Mouse (Mus musculus) CH12.LX (cell line): ENCODE data around the gene Esyt2. TPM values are rescaled to one million over a fixed set of nuclear protein-coding genes. Genes with fewer than 3 reads are reported as not detected.

ENCODE experiments used
- DNase-seq: peaks from one replicate; pipeline ENCODE4 v3.0.0-alpha.2; 2013; ENCODE audit errors: extremely low read depth
- H3K27ac ChIP-seq: 2 replicates; pipeline ENCODE4 v1.5.1; 2012; ENCODE audit warnings: low read depth, mild to moderate bottlenecking, control low read depth, moderate library complexity; ENCODE audit not compliant: insufficient read depth
- H3K27me3 ChIP-seq: replicated peaks from 2 replicates; pipeline ENCODE3; 2012; ENCODE audit warnings: inconsistent platforms
- H3K36me3 ChIP-seq, 2 experiments: replicated peaks in 1 of 2; 2 replicates each; pipeline versions ENCODE3 to v1.6.1; 2012; ENCODE audit warnings: inconsistent platforms in 1 of 2, low read length in 1 of 2, mild to moderate bottlenecking in 1 of 2, mixed read lengths in 1 of 2, moderate library complexity in 1 of 2; ENCODE audit not compliant: control insufficient read depth in 1 of 2, insufficient read depth in 1 of 2
- H3K4me1 ChIP-seq, 2 experiments: 2 replicates each; pipeline ENCODE4 v1.6.1; 2012; ENCODE audit warnings: inconsistent platforms in 1 of 2, moderate library complexity in 1 of 2; ENCODE audit not compliant: insufficient read depth in 2 of 2, control insufficient read depth in 1 of 2
- H3K4me2 ChIP-seq: 2 replicates; pipeline ENCODE4 v1.6.1; 2012; ENCODE audit warnings: low read depth, mild to moderate bottlenecking, control low read depth; ENCODE audit not compliant: poor library complexity, insufficient read depth, severe bottlenecking
- H3K4me3 ChIP-seq, 3 experiments: fragments of 150-350 bp in 1 of 3; sonication (generic) in 1 of 3; replicated peaks in 1 of 3; 2 replicates each; pipeline versions ENCODE3 to v1.5.1; 2011 to 2012; ENCODE audit warnings: low read depth in 2 of 3, low read length in 2 of 3, mild to moderate bottlenecking in 2 of 3, moderate library complexity in 2 of 3, control low read depth in 1 of 3, improper control_type of control experiment in 1 of 3, inconsistent platforms in 1 of 3, mixed read lengths in 1 of 3; ENCODE audit not compliant: poor library complexity in 1 of 3
- H3K79me2 ChIP-seq: replicated peaks from 2 replicates; pipeline ENCODE4 v1.6.1; 2012; ENCODE audit warnings: mild to moderate bottlenecking, moderate library complexity; ENCODE audit not compliant: control insufficient read depth, poor library complexity, insufficient read depth, severe bottlenecking; ENCODE audit errors: extremely low read depth
- H3K9ac ChIP-seq: 2 replicates; pipeline ENCODE4 v1.6.1; 2012; ENCODE audit warnings: low read depth, mild to moderate bottlenecking, control low read depth, moderate library complexity; ENCODE audit not compliant: insufficient read depth
- H3K9me3 ChIP-seq: replicated peaks from 2 replicates; pipeline ENCODE3; 2012; ENCODE audit warnings: low read length, inconsistent platforms, mixed read lengths
- BHLHE40 ChIP-seq: IDR thresholded peaks from 2 replicates; pipeline ENCODE4 v1.6.1; 2011; ENCODE audit warnings: mild to moderate bottlenecking, low read depth, low read length, improper control_type of control experiment
- ELF1 ChIP-seq: IDR thresholded peaks from 2 replicates; pipeline ENCODE4 v1.6.1; 2014; ENCODE audit warnings: low read depth, mild to moderate bottlenecking, inconsistent platforms, low read length, improper control_type of control experiment
- EP300 ChIP-seq: IDR thresholded peaks from 2 replicates; pipeline ENCODE4 v1.6.1; 2011; ENCODE audit warnings: low read length, improper control_type of control experiment
- ETS1 ChIP-seq: conservative IDR thresholded peaks from 2 replicates; pipeline ENCODE4 v1.6.1; 2012; ENCODE audit warnings: low read depth, mild to moderate bottlenecking, inconsistent platforms, low read length, improper control_type of control experiment, moderate library complexity
- HCFC1 ChIP-seq: IDR thresholded peaks from 2 replicates; pipeline ENCODE4 v1.6.1; 2012; ENCODE audit warnings: low read depth, mild to moderate bottlenecking, inconsistent platforms, low read length, improper control_type of control experiment
- JUN ChIP-seq: IDR thresholded peaks from 2 replicates; pipeline ENCODE4 v1.6.1; 2011; ENCODE audit warnings: low read depth, mild to moderate bottlenecking, low read length, improper control_type of control experiment, moderate library complexity; ENCODE audit not compliant: insufficient read depth
- MAZ ChIP-seq: IDR thresholded peaks from 2 replicates; pipeline ENCODE4 v1.6.1; 2012; ENCODE audit warnings: low read depth, mild to moderate bottlenecking, inconsistent platforms, low read length, improper control_type of control experiment, moderate library complexity
- MEF2A ChIP-seq: IDR thresholded peaks from 2 replicates; pipeline ENCODE4 v1.6.1; 2014; ENCODE audit warnings: low read depth, mild to moderate bottlenecking, inconsistent platforms, low read length, improper control_type of control experiment, borderline replicate concordance
- MXI1 ChIP-seq: IDR thresholded peaks from 2 replicates; pipeline ENCODE4 v1.6.1; 2011; ENCODE audit warnings: mild to moderate bottlenecking, low read depth, low read length, improper control_type of control experiment
- PAX5 ChIP-seq: IDR thresholded peaks from 2 replicates; pipeline ENCODE4 v1.6.1; 2012; ENCODE audit warnings: low read length, inconsistent platforms, mixed read lengths
- POLR2A ChIP-seq: IDR thresholded peaks from 2 replicates; pipeline ENCODE4 v1.6.1; 2011; ENCODE audit warnings: low read depth, mild to moderate bottlenecking, improper control_type of control experiment, low read length
- USF1 ChIP-seq: IDR thresholded peaks from 2 replicates; pipeline ENCODE4 v1.6.1; 2014; ENCODE audit warnings: low read depth, mild to moderate bottlenecking, inconsistent platforms, low read length, improper control_type of control experiment
- ZC3H11A ChIP-seq: IDR thresholded peaks from 2 replicates; pipeline ENCODE4 v1.6.1; 2012; ENCODE audit warnings: low read depth, mild to moderate bottlenecking, inconsistent platforms, low read length, improper control_type of control experiment
- ZKSCAN1 ChIP-seq: IDR thresholded peaks from 2 replicates; pipeline ENCODE4 v1.6.1; 2012; ENCODE audit warnings: low read depth, inconsistent platforms, low read length, improper control_type of control experiment, borderline replicate concordance
- ZNF384 ChIP-seq: IDR thresholded peaks from 2 replicates; pipeline ENCODE4 v1.6.1; 2012; ENCODE audit warnings: low read depth, low read length, improper control_type of control experiment, inconsistent platforms
- dilution Hi-C: fragments of 300-500 bp; cut with MboI; formaldehyde crosslinking; loops from 2 replicates; pipeline ENCODE4 v1.14.3; 2020; ENCODE audit warnings: low sequenced_read_pairs; ENCODE audit not compliant: extremely low pct_unique_long_range_greater_than_20kb, extremely low pct_ligation_motif_present
- in situ Hi-C: fragments of 300-500 bp; cut with MboI; formaldehyde crosslinking; loops from 3 replicates; pipeline ENCODE4 v1.14.3; 2019; ENCODE audit warnings: low sequenced_read_pairs, low pct_ligation_motif_present, low pct_unique_long_range_greater_than_20kb, mixed read lengths
- polyA plus RNA-seq: library from polyadenylated mRNA; unstranded; fragments of >175 nt; gene quantifications from 2 replicates; pipeline ENCODE4 v1.2.1, GENCODE M21; 2012; ENCODE audit warnings: low read depth; ENCODE audit not compliant: insufficient read length
- total RNA-seq, 2 experiments: library from RNA; depleted of rRNA; stranded (reverse); fragments of 300-350 nt in 1 of 2; fragments of >200 nt in 1 of 2; gene quantifications; 2 replicates each; pipeline ENCODE4 v1.2.3; 2012 to 2014

The Esyt2 gene
- total and polyA plus RNA-seq, 3 experiments: 6.9 to 12.8 (median 8.2) TPM

DNA sequence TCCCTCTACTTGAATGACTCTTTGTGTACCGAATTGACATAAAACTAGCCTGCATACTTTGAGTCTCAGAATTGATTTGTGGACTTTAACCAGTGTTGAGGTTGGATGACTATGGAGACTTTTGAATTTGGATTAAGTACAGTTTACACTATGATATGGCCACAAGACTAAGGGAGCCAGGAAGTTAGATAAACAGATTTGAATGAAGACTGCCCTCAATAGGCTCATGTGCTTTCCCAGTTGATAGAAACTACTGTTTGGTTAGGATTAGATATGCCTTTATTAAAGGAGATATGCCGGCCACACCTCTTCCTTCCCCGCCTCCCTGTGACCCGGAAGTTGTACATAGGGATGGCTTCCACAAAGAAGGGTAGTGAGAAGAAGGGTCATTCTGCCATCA, 5.4 kb upstream of the Esyt2 start:
- Histone ChIP-seq H3K9ac (no peak overlapping the region), H3K4me3 (no peak overlapping the region), H3K4me1 (no peaks in the 10 kb centered on the region; a peak in 2 of 4 replicates), H3K27ac (no peak overlapping the region), H3K9me3 (no peaks in the 10 kb centered on the region), H3K27me3 (peaks cover 1% of the 10 kb centered on the region), H3K4me2 (no peak overlapping the region), H3K79me2 (no peaks in the 10 kb centered on the region), H3K36me3 (no peaks in the 10 kb centered on the region)
- DNase-seq: no peak
- TF ChIP-seq MAZ (no peak), USF1 (no peak), JUN (no peak), BHLHE40 (no peak), PAX5 (no peak), ZKSCAN1 (no peak), EP300 (no peak), MEF2A (no peak), ELF1 (no peak), HCFC1 (no peak), ZNF384 (no peak)
- dilution Hi-C loops (no loop called here), in situ Hi-C loops (loop anchor here (25.0 kb wide), 1 partner anchor 137 kb away; the partner anchor contains the start of gene Ncapg2)

GRCm38 (mm10) chr12:116276961-116277360, 4.0 kb upstream of the Esyt2 start:
- H3K27ac ChIP-seq: no peak overlapping the region
- no peak for DNase-seq
- in situ Hi-C loops: loop anchor here (25.0 kb wide), 1 partner anchor 135 kb away; the partner anchor contains the start of gene Ncapg2
- H3K27me3 ChIP-seq: peaks cover 1% of the 10 kb centered on the region
- no peaks in the 10 kb centered on the region for H3K79me2 ChIP-seq
- H3K4me2 ChIP-seq: no peak overlapping the region
- H3K36me3 ChIP-seq: no peaks in the 10 kb centered on the region
- no peak overlapping the region for H3K9ac ChIP-seq
- no peaks in the 10 kb centered on the region for H3K9me3 ChIP-seq
- dilution Hi-C loops: no loop called here
- H3K4me1 ChIP-seq: peaks cover 0 to 1% of the 10 kb centered on the region in 2 experiments; a peak in 3 of 4 replicates
- no peak for TF ChIP-seq POLR2A
- TF ChIP-seq MXI1: no peak
- TF ChIP-seq ZC3H11A: no peak
- TF ChIP-seq ETS1: no peak
- TF ChIP-seq JUN: no peak
- no peak overlapping the region for H3K4me3 ChIP-seq
